Mouse (Mus musculus): ENCODE results near the gene Ghrh.

GRCm38 (mm10) chr2:157340221-157340741 is 7.0 kb downstream of the Ghrh start:
- TF ChIP-seq POLR2A (IDR thresholded peaks at IDR 0.05; ENCODE audit: low read depth, low read length) (no peak), CTCF (IDR thresholded peaks at IDR 0.05; ENCODE audit: borderline replicate concordance, insufficient read depth, low read length) (no peak)
